Mouse (Mus musculus) heart, embryonic 12.5 days (tissue): ENCODE measurements around the gene Slc9a5. TPM values are rescaled to one million over a fixed set of nuclear protein-coding genes. Genes with fewer than 3 reads are reported as not detected.

Experiments used
- ATAC-seq: fragments of 200-750 bp; cut with Nextera tagmentation; 2 replicates; pipeline ENCODE4 v1.8.0; 2017; ENCODE audit warnings: moderate TSS enrichment, moderate library complexity; ENCODE audit not compliant: insufficient number of reproducible peaks, low FRiP score
- H3K27ac ChIP-seq: fragments of 300-500 bp; sonication (generic); 2 replicates; pipeline ENCODE4 v1.5.1; 2016; ENCODE audit warnings: mild to moderate bottlenecking, moderate library complexity; ENCODE audit not compliant: poor library complexity, severe bottlenecking
- H3K27me3 ChIP-seq: fragments of 300-500 bp; sonication (generic); replicated peaks from 2 replicates; pipeline ENCODE4 v1.6.1; 2016; ENCODE audit warnings: mild to moderate bottlenecking, moderate library complexity
- H3K36me3 ChIP-seq: fragments of 300-500 bp; sonication (generic); 2 replicates; pipeline ENCODE4 v1.6.1; 2016; ENCODE audit warnings: mild to moderate bottlenecking, moderate library complexity
- H3K4me1 ChIP-seq: fragments of 300-500 bp; sonication (generic); replicated peaks from 2 replicates; pipeline ENCODE4 v1.6.1; 2016; ENCODE audit warnings: mild to moderate bottlenecking
- H3K4me2 ChIP-seq: fragments of 300-500 bp; sonication (generic); 2 replicates; pipeline ENCODE4 v1.6.1; 2016; ENCODE audit warnings: mild to moderate bottlenecking, moderate library complexity
- H3K4me3 ChIP-seq: fragments of 300-500 bp; sonication (generic); 2 replicates; pipeline ENCODE4 v1.5.1; 2016; ENCODE audit warnings: mild to moderate bottlenecking
- H3K9ac ChIP-seq: fragments of 300-500 bp; sonication (generic); 2 replicates; pipeline ENCODE4 v1.6.1; 2016; ENCODE audit warnings: mild to moderate bottlenecking, moderate library complexity
- H3K9me3 ChIP-seq: fragments of 300-500 bp; sonication (generic); replicated peaks from 2 replicates; pipeline ENCODE4 v1.6.1; 2016; ENCODE audit warnings: mild to moderate bottlenecking, moderate library complexity
- WGBS: fragments of 180-500 bp; shearing (Covaris S2); methylation state at CpG from one replicate; pipeline ENCODE4 v1.1.7; 2016; 5-methylcytosine and 5-hydroxymethylcytosine counted together
- polyA plus RNA-seq: library from polyadenylated mRNA; unstranded; fragments of >200 nt; fragmentation: Nextera tagmentation; extraction: Ambion mirVana; gene quantifications from 2 replicates; pipeline ENCODE4 v1.2.1, GENCODE M21; 2016

Slc9a5 gene
- polyA plus RNA-seq, 1 experiment from 2014 or later, result 1.6 TPM

GRCm38 (mm10) chr8:105380308-105380707 is 31.7 kb downstream of the Slc9a5 start:
- no peaks in the 10 kb centered on the region for H3K36me3 ChIP-seq
- H3K27me3 ChIP-seq, result peaks cover 15% of the 10 kb centered on the region; the same call in 1 of the 2 replicates
- WGBS, result 83% methylated on average over 12 of the region's 12 CpGs
- H3K27ac ChIP-seq, result no peak overlapping the region
- no peak overlapping the region for H3K4me2 ChIP-seq
- peaks cover 13% of the 10 kb centered on the region for H3K4me1 ChIP-seq
- no peak overlapping the region for H3K4me3 ChIP-seq
- no peak overlapping the region for H3K9ac ChIP-seq
- no peak for ATAC-seq
- no peaks in the 10 kb centered on the region for H3K9me3 ChIP-seq

- H3K36me3 ChIP-seq, result no peaks in the 10 kb centered on the region
- H3K4me1 ChIP-seq, result peaks cover 23% of the 10 kb centered on the region
- H3K27me3 ChIP-seq, result 0 out of 2 replicates have a peak, but pooled peaks cover 4% of the 10 kb centered on the region
- H3K9me3 ChIP-seq, result no peaks in the 10 kb centered on the region
- H3K4me3 ChIP-seq, result no peak overlapping the region
- no peak overlapping the region for H3K4me2 ChIP-seq
- H3K9ac ChIP-seq, result no peak overlapping the region
- H3K27ac ChIP-seq, result no peak overlapping the region
- WGBS, result 95% methylated on average over 2 of the region's 2 CpGs
- ATAC-seq, result no peak
Observed at GRCm38 (mm10) chr8:105384070-105384469, 35.4 kb downstream of the Slc9a5 start.

GRCm38 (mm10) chr8:105387151-105387550 is 38.5 kb downstream of the Slc9a5 start:
- H3K9me3 ChIP-seq, result no peaks in the 10 kb centered on the region
- no peak overlapping the region for H3K27ac ChIP-seq
- peaks cover 12% of the 10 kb centered on the region; the same call in 1 of the 2 replicates for H3K27me3 ChIP-seq
- no peak overlapping the region for H3K4me2 ChIP-seq
- no peak overlapping the region for H3K4me3 ChIP-seq
- 35% methylated on average over 1 of the region's 1 CpGs for WGBS
- 0 out of 2 replicates have a peak, but pooled peaks have one; percentile 39 for ATAC-seq
- peaks cover 20% of the 10 kb centered on the region for H3K4me1 ChIP-seq
- H3K9ac ChIP-seq, result no peak overlapping the region
- H3K36me3 ChIP-seq, result no peaks in the 10 kb centered on the region

- H3K27me3 ChIP-seq, result peaks cover 12% of the 10 kb centered on the region; the same call in 1 of the 2 replicates
- no peak for ATAC-seq
- H3K4me1 ChIP-seq, result peaks cover 27% of the 10 kb centered on the region
- no peak overlapping the region for H3K4me2 ChIP-seq
- no peak overlapping the region for H3K27ac ChIP-seq
- no peak overlapping the region for H3K4me3 ChIP-seq
- no peaks in the 10 kb centered on the region for H3K9me3 ChIP-seq
- no peaks in the 10 kb centered on the region for H3K36me3 ChIP-seq
- H3K9ac ChIP-seq, result no peak overlapping the region
- 68% methylated on average over 6 of the region's 6 CpGs for WGBS
Observed at GRCm38 (mm10) chr8:105389096-105389495, 40.5 kb downstream of the Slc9a5 start.

- no peaks in the 10 kb centered on the region for H3K36me3 ChIP-seq
- no peak overlapping the region for H3K9ac ChIP-seq
- H3K9me3 ChIP-seq, result no peaks in the 10 kb centered on the region
- no peak overlapping the region for H3K4me2 ChIP-seq
- H3K27ac ChIP-seq, result no peak overlapping the region
- peaks cover 8% of the 10 kb centered on the region for H3K4me1 ChIP-seq
- no peak overlapping the region for H3K4me3 ChIP-seq
- 0 out of 2 replicates have a peak, but pooled peaks have one; percentile 42 for ATAC-seq
- 65% methylated on average over 12 of the region's 12 CpGs for WGBS
- H3K27me3 ChIP-seq, result peaks cover 17% of the 10 kb centered on the region
Observed at GRCm38 (mm10) chr8:105393089-105393787, 44.6 kb downstream of the Slc9a5 start.

- H3K4me3 ChIP-seq, result no peak overlapping the region
Observed at GRCm38 (mm10) chr8:105393915-105394314, 45.3 kb downstream of the Slc9a5 start.

GRCm38 (mm10) chr8:105397747-105398146 is 49.1 kb downstream of the Slc9a5 start:
- Histone ChIP-seq H3K9ac (no peak overlapping the region), H3K9me3 (0 out of 2 replicates have a peak, but pooled peaks cover 6% of the 10 kb centered on the region), H3K4me2 (no peak overlapping the region), H3K36me3 (no peaks in the 10 kb centered on the region), H3K4me1 (0 out of 2 replicates have a peak, but pooled peaks cover 6% of the 10 kb centered on the region), H3K27ac (no peak overlapping the region), H3K27me3 (peaks cover 9% of the 10 kb centered on the region; the same call in 1 of the 2 replicates), H3K4me3 (no peak overlapping the region)
- no peak for ATAC-seq
- 31% methylated on average over 3 of the region's 3 CpGs for WGBS

More at GRCm38 (mm10) chr8:105393915-105394314, 45.3 kb downstream of the Slc9a5 start:
- H3K36me3 ChIP-seq, result no peaks in the 10 kb centered on the region
- no peak overlapping the region for H3K27ac ChIP-seq
- no peaks in the 10 kb centered on the region for H3K9me3 ChIP-seq
- 0 out of 2 replicates have a peak, but pooled peaks cover 7% of the 10 kb centered on the region for H3K4me1 ChIP-seq
- H3K9ac ChIP-seq, result no peak overlapping the region
- WGBS, result 79% methylated on average over 7 of the region's 7 CpGs
- no peak for ATAC-seq
- H3K27me3 ChIP-seq, result peaks cover 17% of the 10 kb centered on the region
- H3K4me2 ChIP-seq, result no peak overlapping the region

GRCm38 (mm10) chr8:105400016-105400415 is 51.4 kb downstream of the Slc9a5 start:
- Histone ChIP-seq H3K36me3 (no peaks in the 10 kb centered on the region), H3K9me3 (0 out of 2 replicates have a peak, but pooled peaks cover 6% of the 10 kb centered on the region), H3K4me3 (no peak overlapping the region), H3K9ac (no peak overlapping the region), H3K27ac (no peak overlapping the region), H3K4me2 (no peak overlapping the region), H3K4me1 (no peaks in the 10 kb centered on the region), H3K27me3 (peaks cover 3% of the 10 kb centered on the region; the same call in 1 of the 2 replicates)
- WGBS, result 76% methylated on average over 5 of the region's 5 CpGs
- no peak for ATAC-seq

- H3K36me3 ChIP-seq, result no peaks in the 10 kb centered on the region
- no peaks in the 10 kb centered on the region for H3K27me3 ChIP-seq
- 0 out of 2 replicates have a peak, but pooled peaks cover 6% of the 10 kb centered on the region for H3K9me3 ChIP-seq
- no peak overlapping the region for H3K4me3 ChIP-seq
- H3K9ac ChIP-seq, result no peak overlapping the region
- ATAC-seq, result no peak
- no peak overlapping the region for H3K4me2 ChIP-seq
- H3K4me1 ChIP-seq, result no peaks in the 10 kb centered on the region
- 87% methylated on average over 8 of the region's 8 CpGs for WGBS
- no peak overlapping the region for H3K27ac ChIP-seq
Observed at GRCm38 (mm10) chr8:105403467-105403866, 54.8 kb downstream of the Slc9a5 start.

- 70% methylated on average over 1 of the region's 1 CpGs for WGBS
- no peak for ATAC-seq
- no peak overlapping the region for H3K4me3 ChIP-seq
- no peaks in the 10 kb centered on the region for H3K4me1 ChIP-seq
- no peak overlapping the region for H3K27ac ChIP-seq
- H3K27me3 ChIP-seq, result no peaks in the 10 kb centered on the region
- 0 out of 2 replicates have a peak, but pooled peaks cover 6% of the 10 kb centered on the region for H3K9me3 ChIP-seq
- H3K9ac ChIP-seq, result no peak overlapping the region
- no peak overlapping the region for H3K4me2 ChIP-seq
- no peaks in the 10 kb centered on the region for H3K36me3 ChIP-seq
Observed at GRCm38 (mm10) chr8:105404496-105404895, 55.9 kb downstream of the Slc9a5 start.

- Histone ChIP-seq H3K27ac (no peak overlapping the region), H3K36me3 (no peaks in the 10 kb centered on the region), H3K9ac (no peak overlapping the region), H3K9me3 (no peaks in the 10 kb centered on the region), H3K4me1 (no peaks in the 10 kb centered on the region), H3K4me2 (no peak overlapping the region), H3K27me3 (peaks cover 5% of the 10 kb centered on the region; the same call in 1 of the 2 replicates), H3K4me3 (no peak overlapping the region)
- 81% methylated on average over 10 of the region's 10 CpGs for WGBS
- no peak for ATAC-seq
Observed at GRCm38 (mm10) chr8:105406416-105406815, 57.8 kb downstream of the Slc9a5 start.
